Mouse (Mus musculus): ENCODE data around the gene Hagh.

GRCm38 (mm10) chr17:24861785-24862184, 21.8 kb downstream of the Hagh start:
- TF ChIP-seq CTCF (IDR thresholded peaks at IDR 0.05; ENCODE audit: insufficient read depth, low read depth, low read length) (no peak), POLR2A (IDR thresholded peaks at IDR 0.05; ENCODE audit: insufficient read depth, low read depth, low read length) (no peak)
